Mouse (Mus musculus) CH12.LX (cell line): ENCODE measurements around the gene Kdm2b.

Source experiments
- NELFE ChIP-seq: IDR thresholded peaks from 2 replicates; pipeline ENCODE4 v1.6.1; 2011; ENCODE audit warnings: low read depth, low read length, improper control_type of control experiment
- POLR2A ChIP-seq: IDR thresholded peaks from 2 replicates; pipeline ENCODE4 v1.6.1; 2011; ENCODE audit warnings: low read depth, mild to moderate bottlenecking, improper control_type of control experiment, low read length

GRCm38 (mm10) chr5:122968322-122968721 lies 21.3 kb downstream of the Kdm2b start:
- TF ChIP-seq POLR2A (no peak), NELFE (no peak)
